Mouse (Mus musculus) CH12.LX (cell line): ENCODE results near the gene Ankrd10. TPM values are rescaled to one million over a fixed set of nuclear protein-coding genes. Genes with fewer than 3 reads are reported as not detected.

Experiments used
- DNase-seq: peaks from one replicate; pipeline ENCODE4 v3.0.0-alpha.2; 2013; ENCODE audit errors: extremely low read depth
- H3K27ac ChIP-seq: 2 replicates; pipeline ENCODE4 v1.5.1; 2012; ENCODE audit warnings: low read depth, mild to moderate bottlenecking, control low read depth, moderate library complexity; ENCODE audit not compliant: insufficient read depth
- H3K27me3 ChIP-seq: replicated peaks from 2 replicates; pipeline ENCODE3; 2012; ENCODE audit warnings: inconsistent platforms
- H3K36me3 ChIP-seq, 2 experiments: replicated peaks in 1 of 2; 2 replicates each; pipeline versions ENCODE3 to v1.6.1; 2012; ENCODE audit warnings: inconsistent platforms in 1 of 2, low read length in 1 of 2, mild to moderate bottlenecking in 1 of 2, mixed read lengths in 1 of 2, moderate library complexity in 1 of 2; ENCODE audit not compliant: control insufficient read depth in 1 of 2, insufficient read depth in 1 of 2
- H3K4me1 ChIP-seq, 2 experiments: 2 replicates each; pipeline ENCODE4 v1.6.1; 2012; ENCODE audit warnings: inconsistent platforms in 1 of 2, moderate library complexity in 1 of 2; ENCODE audit not compliant: insufficient read depth in 2 of 2, control insufficient read depth in 1 of 2
- H3K4me2 ChIP-seq: 2 replicates; pipeline ENCODE4 v1.6.1; 2012; ENCODE audit warnings: low read depth, mild to moderate bottlenecking, control low read depth; ENCODE audit not compliant: poor library complexity, insufficient read depth, severe bottlenecking
- H3K4me3 ChIP-seq, 3 experiments: fragments of 150-350 bp in 1 of 3; sonication (generic) in 1 of 3; replicated peaks in 1 of 3; 2 replicates each; pipeline versions ENCODE3 to v1.5.1; 2011 to 2012; ENCODE audit warnings: low read depth in 2 of 3, low read length in 2 of 3, mild to moderate bottlenecking in 2 of 3, moderate library complexity in 2 of 3, control low read depth in 1 of 3, improper control_type of control experiment in 1 of 3, inconsistent platforms in 1 of 3, mixed read lengths in 1 of 3; ENCODE audit not compliant: poor library complexity in 1 of 3
- H3K79me2 ChIP-seq: replicated peaks from 2 replicates; pipeline ENCODE4 v1.6.1; 2012; ENCODE audit warnings: mild to moderate bottlenecking, moderate library complexity; ENCODE audit not compliant: control insufficient read depth, poor library complexity, insufficient read depth, severe bottlenecking; ENCODE audit errors: extremely low read depth
- H3K9ac ChIP-seq: 2 replicates; pipeline ENCODE4 v1.6.1; 2012; ENCODE audit warnings: low read depth, mild to moderate bottlenecking, control low read depth, moderate library complexity; ENCODE audit not compliant: insufficient read depth
- H3K9me3 ChIP-seq: replicated peaks from 2 replicates; pipeline ENCODE3; 2012; ENCODE audit warnings: low read length, inconsistent platforms, mixed read lengths
- CTCF ChIP-seq, 2 experiments: IDR thresholded peaks in 1 of 2; conservative IDR thresholded peaks in 1 of 2; 2 replicates each; pipeline ENCODE4 v1.5.1; 2011 to 2012; ENCODE audit warnings: low read depth in 2 of 2, low read length in 2 of 2, improper control_type of control experiment in 1 of 2, inconsistent platforms in 1 of 2, mild to moderate bottlenecking in 1 of 2, moderate library complexity in 1 of 2
- E2F4 ChIP-seq: IDR thresholded peaks from 2 replicates; pipeline ENCODE4 v1.6.1; 2011; ENCODE audit warnings: low read depth, low read length, improper control_type of control experiment; ENCODE audit not compliant: insufficient replicate concordance
- ETS1 ChIP-seq: conservative IDR thresholded peaks from 2 replicates; pipeline ENCODE4 v1.6.1; 2012; ENCODE audit warnings: low read depth, mild to moderate bottlenecking, inconsistent platforms, low read length, improper control_type of control experiment, moderate library complexity
- IRF4 ChIP-seq: IDR thresholded peaks from 2 replicates; pipeline ENCODE4 v1.6.1; 2014; ENCODE audit warnings: low read depth, mild to moderate bottlenecking, inconsistent platforms, low read length, improper control_type of control experiment
- MAX ChIP-seq: IDR thresholded peaks from 2 replicates; pipeline ENCODE4 v1.6.1; 2011; ENCODE audit warnings: low read length, improper control_type of control experiment
- MAZ ChIP-seq: IDR thresholded peaks from 2 replicates; pipeline ENCODE4 v1.6.1; 2012; ENCODE audit warnings: low read depth, mild to moderate bottlenecking, inconsistent platforms, low read length, improper control_type of control experiment, moderate library complexity
- MXI1 ChIP-seq: IDR thresholded peaks from 2 replicates; pipeline ENCODE4 v1.6.1; 2011; ENCODE audit warnings: mild to moderate bottlenecking, low read depth, low read length, improper control_type of control experiment
- MYC ChIP-seq: IDR thresholded peaks from 2 replicates; pipeline ENCODE4 v1.6.1; 2011; ENCODE audit warnings: low read depth, mild to moderate bottlenecking, improper control_type of control experiment, low read length
- NRF1 ChIP-seq: IDR thresholded peaks from 2 replicates; pipeline ENCODE4 v1.6.1; 2014; ENCODE audit warnings: low read depth, mild to moderate bottlenecking, inconsistent platforms, low read length, improper control_type of control experiment, moderate library complexity
- RAD21 ChIP-seq: IDR thresholded peaks from 2 replicates; pipeline ENCODE4 v1.6.1; 2011; ENCODE audit warnings: low read depth, mild to moderate bottlenecking, low read length, improper control_type of control experiment, moderate library complexity
- SMC3 ChIP-seq: IDR thresholded peaks from 2 replicates; pipeline ENCODE4 v1.6.1; 2011; ENCODE audit warnings: low read depth, low read length, improper control_type of control experiment
- ZC3H11A ChIP-seq: IDR thresholded peaks from 2 replicates; pipeline ENCODE4 v1.6.1; 2012; ENCODE audit warnings: low read depth, mild to moderate bottlenecking, inconsistent platforms, low read length, improper control_type of control experiment
- dilution Hi-C: fragments of 300-500 bp; cut with MboI; formaldehyde crosslinking; loops from 2 replicates; pipeline ENCODE4 v1.14.3; 2020; ENCODE audit warnings: low sequenced_read_pairs; ENCODE audit not compliant: extremely low pct_unique_long_range_greater_than_20kb, extremely low pct_ligation_motif_present
- in situ Hi-C: fragments of 300-500 bp; cut with MboI; formaldehyde crosslinking; loops from 3 replicates; pipeline ENCODE4 v1.14.3; 2019; ENCODE audit warnings: low sequenced_read_pairs, low pct_ligation_motif_present, low pct_unique_long_range_greater_than_20kb, mixed read lengths
- polyA plus RNA-seq: library from polyadenylated mRNA; unstranded; fragments of >175 nt; gene quantifications from 2 replicates; pipeline ENCODE4 v1.2.1, GENCODE M21; 2012; ENCODE audit warnings: low read depth; ENCODE audit not compliant: insufficient read length
- total RNA-seq, 2 experiments: library from RNA; depleted of rRNA; stranded (reverse); fragments of 300-350 nt in 1 of 2; fragments of >200 nt in 1 of 2; gene quantifications; 2 replicates each; pipeline ENCODE4 v1.2.3; 2012 to 2014

The Ankrd10 gene
- total and polyA plus RNA-seq, 3 experiments: 36.9 to 46.9 (median 39.0) TPM

DNA sequence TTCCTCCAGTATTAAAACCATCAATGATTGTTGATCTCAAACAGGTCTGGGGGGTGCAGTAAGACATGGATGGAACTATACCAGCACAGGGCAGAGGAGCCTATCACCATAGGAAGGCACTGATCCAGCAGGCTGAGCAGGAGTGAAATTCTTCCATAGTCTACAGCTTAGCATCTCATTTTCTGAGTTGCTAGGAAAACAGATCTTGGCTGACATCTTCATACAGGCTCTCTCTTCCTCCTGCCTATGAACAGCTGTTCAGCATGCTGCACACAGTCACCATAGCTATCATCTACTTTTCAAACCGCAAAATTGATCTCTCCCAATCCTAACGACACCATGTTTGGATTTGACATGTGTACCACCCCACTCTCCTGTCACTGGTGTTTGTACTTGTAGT is 17.5 kb downstream of the Ankrd10 start:
- no peak overlapping the region for H3K9ac ChIP-seq
- dilution Hi-C loops: no loop called here
- H3K79me2 ChIP-seq: no peaks in the 10 kb centered on the region
- no peak overlapping the region for H3K27ac ChIP-seq
- H3K4me2 ChIP-seq: no peak overlapping the region
- DNase-seq: no peak
- H3K36me3 ChIP-seq: peaks cover 62 to 93% of the 10 kb centered on the region in 2 experiments
- in situ Hi-C loops: loop anchor here (5.0 to 25.0 kb wide), 4 partner anchors 66 to 163 kb away; partner anchors contain the start of genes 1700016D06Rik and Cars2
- H3K27me3 ChIP-seq: no peaks in the 10 kb centered on the region
- no peaks in the 10 kb centered on the region for H3K4me1 ChIP-seq
- H3K4me3 ChIP-seq: no peak overlapping the region
- H3K9me3 ChIP-seq: no peaks in the 10 kb centered on the region
- TF ChIP-seq RAD21: no peak
- no peak for TF ChIP-seq CTCF (conservative IDR thresholded peaks at IDR 0.05 in 1 of 2, IDR thresholded peaks at IDR 0.05 in 1 of 2; ENCODE audit: low read depth in 2 of 2, low read length in 2 of 2)
- TF ChIP-seq MYC: no peak
- no peak for TF ChIP-seq MAX
- no peak for TF ChIP-seq MAZ

GRCm38 (mm10) chr8:11616294-11616693 is 19.3 kb downstream of the Ankrd10 start:
- Histone ChIP-seq H3K27me3 (no peaks in the 10 kb centered on the region), H3K4me3 (no peak overlapping the region), H3K27ac (no peak overlapping the region), H3K9ac (no peak overlapping the region), H3K79me2 (no peaks in the 10 kb centered on the region), H3K36me3 (peaks cover 71 to 92% of the 10 kb centered on the region in 2 experiments), H3K4me1 (no peaks in the 10 kb centered on the region), H3K9me3 (no peaks in the 10 kb centered on the region), H3K4me2 (no peak overlapping the region)
- TF ChIP-seq SMC3: peak; percentile 80
- TF ChIP-seq E2F4: no peak
- peak; percentile 84 for TF ChIP-seq RAD21
- peak; percentile 45 to 83; a peak in 3 of 4 replicates for TF ChIP-seq CTCF (conservative IDR thresholded peaks at IDR 0.05 in 1 of 2, IDR thresholded peaks at IDR 0.05 in 1 of 2; ENCODE audit: low read depth in 2 of 2, low read length in 2 of 2)
- dilution Hi-C loops: no loop called here
- in situ Hi-C loops: loop anchor here (5.0 to 25.0 kb wide), 4 partner anchors 64 to 161 kb away; partner anchors contain the start of genes 1700016D06Rik and Cars2
- peak; percentile 46 for DNase-seq

GRCm38 (mm10) chr8:11614126-11614835 is 21.3 kb downstream of the Ankrd10 start:
- Histone ChIP-seq H3K4me2 (no peak overlapping the region), H3K27me3 (no peaks in the 10 kb centered on the region), H3K4me3 (no peak overlapping the region), H3K79me2 (no peaks in the 10 kb centered on the region), H3K36me3 (peaks cover 67 to 91% of the 10 kb centered on the region in 2 experiments), H3K9ac (no peak overlapping the region), H3K27ac (no peak overlapping the region), H3K4me1 (no peaks in the 10 kb centered on the region; a peak in 1 of 4 replicates), H3K9me3 (no peaks in the 10 kb centered on the region)
- in situ Hi-C loops (loop anchor here (10.0 to 25.0 kb wide), 3 partner anchors 91 to 159 kb away; partner anchors contain the start of gene 1700016D06Rik), dilution Hi-C loops (no loop called here)
- DNase-seq: no peak
- TF ChIP-seq ZC3H11A (no peak), E2F4 (no peak), IRF4 (no peak), MXI1 (no peak), ETS1 (no peak), NRF1 (no peak)
